Mouse (Mus musculus) olfactory bulb, adult 2 months (tissue): ENCODE results near the gene Chrm3.

Experiments used
- CTCF ChIP-seq: fragments of 200-500 bp; IDR thresholded peaks from 2 replicates; pipeline ENCODE4 v1.5.1; 2012; ENCODE audit warnings: low read depth, mild to moderate bottlenecking, low read length, moderate library complexity; ENCODE audit not compliant: insufficient read depth
- POLR2A ChIP-seq: fragments of 200-500 bp; IDR thresholded peaks from 2 replicates; pipeline ENCODE4 v1.6.1; 2012; ENCODE audit warnings: mild to moderate bottlenecking, low read depth, low read length, moderate library complexity; ENCODE audit not compliant: insufficient read depth

DNA sequence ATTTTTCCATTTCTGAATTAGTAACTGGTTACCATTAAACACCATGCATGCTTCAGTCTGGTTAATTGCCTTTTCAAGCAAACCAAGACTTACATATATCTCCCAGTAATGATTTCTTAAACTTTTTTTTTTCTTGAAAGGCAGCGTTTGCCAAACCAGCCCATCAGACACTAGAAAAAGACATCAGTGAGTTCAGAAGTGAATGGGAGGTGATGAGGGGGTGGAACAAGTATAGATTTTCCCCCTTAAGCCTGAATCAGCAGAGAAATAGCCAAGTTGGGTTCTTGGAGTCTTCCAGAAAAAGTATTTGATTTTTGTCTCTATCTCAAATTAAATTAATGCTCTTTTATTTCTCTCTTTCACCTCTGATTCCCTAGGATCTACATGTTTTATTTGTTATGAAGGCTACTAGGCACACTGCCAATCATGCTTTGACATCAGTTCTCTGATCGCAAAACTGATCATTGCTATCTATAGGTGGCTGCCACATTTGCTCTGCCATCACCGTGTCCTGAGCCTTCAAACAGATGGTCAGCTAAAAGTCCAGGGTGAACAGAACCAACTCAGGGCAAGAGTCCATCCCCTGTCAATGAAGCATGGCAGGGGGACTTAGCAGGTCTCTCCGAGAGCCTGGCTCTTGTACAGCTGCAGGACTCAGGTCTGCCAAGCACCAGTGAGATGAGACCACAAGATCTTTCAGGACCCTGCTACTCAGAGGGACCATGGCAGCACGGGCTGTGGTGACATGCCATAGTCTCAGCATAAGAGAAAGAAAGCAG, 125.1 kb downstream of the Chrm3 start:
- TF ChIP-seq CTCF (no peak), POLR2A (no peak)
